Mouse (Mus musculus): ENCODE measurements around the gene Tmem102. TPM values are rescaled to one million over a fixed set of nuclear protein-coding genes. Genes with fewer than 3 reads are reported as not detected.

Gene Tmem102
- polyA plus RNA-seq, 1 experiment from 2014 or later: 1.3 TPM

GRCm38 (mm10) chr11:69815155-69815554 is 9.7 kb upstream of the Tmem102 start, which contains the start of gene Gm39566:
Gm39566 (minus strand) TSS chr11:69815298.
- no peak within 1 kb of the TSS for H3K27ac ChIP-seq
- 0 out of 2 replicates have a peak, but pooled peaks cover 5% of the 10 kb centered on the region for H3K9me3 ChIP-seq
- no peaks in the 10 kb centered on the region for H3K27me3 ChIP-seq
- no peak within 1 kb of the TSS for H3K4me2 ChIP-seq
- no peaks in the 10 kb centered on the region for H3K36me3 ChIP-seq (replicated peaks)
- 64% methylated on average over 10 of the region's 10 CpGs for WGBS
- H3K9ac ChIP-seq: no peak within 1 kb of the TSS
- ATAC-seq (ENCODE audit: low FRiP score): no peak
- H3K4me3 ChIP-seq (replicated peaks): no peak within 1 kb of the TSS
- no peaks in the 10 kb centered on the region for H3K4me1 ChIP-seq

- no peak overlapping the region for H3K9ac ChIP-seq
- no peak overlapping the region for H3K27ac ChIP-seq
- no peaks in the 10 kb centered on the region for H3K9me3 ChIP-seq
Observed at GRCm38 (mm10) chr11:69810280-69810679, 4.9 kb upstream of the Tmem102 start.

GRCm38 (mm10) chr11:69807641-69808040 is 2.2 kb upstream of the Tmem102 start:
- no peaks in the 10 kb centered on the region for H3K36me3 ChIP-seq (replicated peaks)
- H3K27me3 ChIP-seq: peaks cover 53% of the 10 kb centered on the region
- WGBS: 91% methylated on average over 2 of the region's 2 CpGs
- no peak overlapping the region for H3K4me2 ChIP-seq
- peaks cover 28% of the 10 kb centered on the region for H3K4me1 ChIP-seq
- no peaks in the 10 kb centered on the region for H3K9me3 ChIP-seq
- H3K4me3 ChIP-seq (replicated peaks): no peak overlapping the region
- no peak overlapping the region for H3K27ac ChIP-seq
- no peak for ATAC-seq (ENCODE audit: low FRiP score)
- H3K9ac ChIP-seq: no peak overlapping the region

More at GRCm38 (mm10) chr11:69810280-69810679, 4.9 kb upstream of the Tmem102 start:
- Histone ChIP-seq H3K4me1 (0 out of 2 replicates have a peak, but pooled peaks cover 4% of the 10 kb centered on the region), H3K36me3 (replicated peaks) (no peaks in the 10 kb centered on the region), H3K4me2 (no peak overlapping the region), H3K4me3 (replicated peaks) (no peak overlapping the region), H3K27me3 (peaks cover 27% of the 10 kb centered on the region)
- ATAC-seq (ENCODE audit: low FRiP score): no peak

- no peaks in the 10 kb centered on the region for H3K36me3 ChIP-seq (replicated peaks)
- peaks cover 66% of the 10 kb centered on the region for H3K27me3 ChIP-seq
- H3K9me3 ChIP-seq: no peaks in the 10 kb centered on the region
- no peak overlapping the region for H3K9ac ChIP-seq
- peaks cover 40% of the 10 kb centered on the region for H3K4me1 ChIP-seq
- H3K4me2 ChIP-seq: no peak overlapping the region
- ATAC-seq (ENCODE audit: low FRiP score): no peak
- no peak overlapping the region for H3K4me3 ChIP-seq (replicated peaks)
- 77% methylated on average over 4 of the region's 4 CpGs for WGBS
- no peak overlapping the region for H3K27ac ChIP-seq
Observed at GRCm38 (mm10) chr11:69806378-69806777, 954 bp upstream of the Tmem102 start.

GRCm38 (mm10) chr11:69804652-69804940 is 828 bp downstream of the Tmem102 start:
- peaks cover 57% of the 10 kb centered on the region for H3K4me1 ChIP-seq
- peak overlapping the region; percentile 84 for H3K4me2 ChIP-seq
- WGBS: 4% methylated on average over 12 of the region's 12 CpGs
- no peaks in the 10 kb centered on the region for H3K9me3 ChIP-seq
- no peak overlapping the region for H3K9ac ChIP-seq
- no peaks in the 10 kb centered on the region for H3K36me3 ChIP-seq (replicated peaks)
- H3K27me3 ChIP-seq: peaks cover 68% of the 10 kb centered on the region
- H3K27ac ChIP-seq: no peak overlapping the region
- H3K4me3 ChIP-seq (replicated peaks): 0 out of 2 replicates have a peak overlapping the region, but pooled peaks have one; percentile 58
- ATAC-seq (ENCODE audit: low FRiP score): no peak

GRCm38 (mm10) chr11:69803786-69804651 is 1.4 kb downstream of the Tmem102 start:
- Histone ChIP-seq H3K27ac (peak overlapping the region; percentile 8; the same call in 1 of the 2 replicates), H3K4me2 (peak overlapping the region; percentile 84), H3K4me1 (peaks cover 62% of the 10 kb centered on the region), H3K27me3 (peaks cover 68% of the 10 kb centered on the region), H3K9ac (peak overlapping the region; percentile 46; the same call in 1 of the 2 replicates), H3K36me3 (replicated peaks) (no peaks in the 10 kb centered on the region), H3K9me3 (no peaks in the 10 kb centered on the region), H3K4me3 (replicated peaks) (peak overlapping the region; percentile 58)
- peak; percentile 30; the same call in 1 of the 2 replicates for ATAC-seq (ENCODE audit: low FRiP score)
- 1% methylated on average over 60 of the region's 60 CpGs for WGBS

GRCm38 (mm10) chr11:69803328-69803727 is 2.1 kb downstream of the Tmem102 start:
- Histone ChIP-seq H3K4me1 (peaks cover 69% of the 10 kb centered on the region), H3K27ac (no peak overlapping the region), H3K4me2 (peak overlapping the region; percentile 84), H3K27me3 (peaks cover 69% of the 10 kb centered on the region), H3K36me3 (replicated peaks) (no peaks in the 10 kb centered on the region), H3K9ac (peak overlapping the region; percentile 46; the same call in 1 of the 2 replicates), H3K4me3 (replicated peaks) (peak overlapping the region; percentile 58), H3K9me3 (no peaks in the 10 kb centered on the region)
- ATAC-seq (ENCODE audit: low FRiP score): peak; percentile 6; the same call in 1 of the 2 replicates
- WGBS: under 1% methylated on average over 12 of the region's 12 CpGs

- no peak overlapping the region for H3K27ac ChIP-seq
- ATAC-seq (ENCODE audit: low FRiP score): peak; percentile 5; the same call in 1 of the 2 replicates
Observed at GRCm38 (mm10) chr11:69802648-69803105, 2.7 kb downstream of the Tmem102 start.

GRCm38 (mm10) chr11:69801379-69801977 is 3.9 kb downstream of the Tmem102 start, which contains the start of gene Fgf11:
Fgf11 (minus strand) TSS chr11:69801857.
- Histone ChIP-seq H3K9ac (peak within 1 kb of the TSS; percentile 74), H3K9me3 (no peaks in the 10 kb centered on the region), H3K36me3 (replicated peaks) (no peaks in the 10 kb centered on the region), H3K27me3 (peaks cover 72% of the 10 kb centered on the region), H3K4me1 (peaks cover 71% of the 10 kb centered on the region), H3K4me3 (replicated peaks) (peak within 1 kb of the TSS; percentile 58), H3K4me2 (peak within 1 kb of the TSS; percentile 84), H3K27ac (peak within 1 kb of the TSS; percentile 91)
- no peak for ATAC-seq (ENCODE audit: low FRiP score)
- 2% methylated on average over 33 of the region's 33 CpGs for WGBS

More at GRCm38 (mm10) chr11:69802648-69803105, 2.7 kb downstream of the Tmem102 start:
- H3K36me3 ChIP-seq (replicated peaks): no peaks in the 10 kb centered on the region
- WGBS: under 1% methylated on average over 32 of the region's 33 CpGs
- H3K9me3 ChIP-seq: no peaks in the 10 kb centered on the region
- H3K4me2 ChIP-seq: peak overlapping the region; percentile 84
- peak overlapping the region; percentile 69 for H3K9ac ChIP-seq
- H3K4me3 ChIP-seq (replicated peaks): peak overlapping the region; percentile 58
- peaks cover 71% of the 10 kb centered on the region for H3K27me3 ChIP-seq
- peaks cover 71% of the 10 kb centered on the region for H3K4me1 ChIP-seq

- Histone ChIP-seq H3K27me3 (peaks cover 72% of the 10 kb centered on the region), H3K9ac (peak overlapping the region; percentile 74), H3K27ac (peak overlapping the region; percentile 91), H3K4me1 (peaks cover 75% of the 10 kb centered on the region), H3K9me3 (no peaks in the 10 kb centered on the region), H3K4me3 (replicated peaks) (peak overlapping the region; percentile 58), H3K36me3 (replicated peaks) (no peaks in the 10 kb centered on the region), H3K4me2 (peak overlapping the region; percentile 84)
- WGBS: under 1% methylated on average over 36 of the region's 36 CpGs
- ATAC-seq (ENCODE audit: low FRiP score): peak; percentile 79
Observed at GRCm38 (mm10) chr11:69800392-69801197, 4.8 kb downstream of the Tmem102 start.

- H3K4me1 ChIP-seq: peaks cover 73% of the 10 kb centered on the region
- peaks cover 68% of the 10 kb centered on the region for H3K27me3 ChIP-seq
Observed at GRCm38 (mm10) chr11:69800138-69800391, 5.4 kb downstream of the Tmem102 start.

More at GRCm38 (mm10) chr11:69800138-69800391, 5.4 kb downstream of the Tmem102 start:
- Histone ChIP-seq H3K27ac (peak overlapping the region; percentile 91), H3K9ac (peak overlapping the region; percentile 74), H3K36me3 (replicated peaks) (no peaks in the 10 kb centered on the region), H3K9me3 (no peaks in the 10 kb centered on the region), H3K4me2 (peak overlapping the region; percentile 84), H3K4me3 (replicated peaks) (peak overlapping the region; percentile 58)
- ATAC-seq (ENCODE audit: low FRiP score): peak; percentile 53
- under 1% methylated on average over 11 of the region's 11 CpGs for WGBS
